Mouse (Mus musculus) neural tube, embryonic 14.5 days (tissue): ENCODE results near the gene Ankrd44. TPM values are rescaled to one million over a fixed set of nuclear protein-coding genes. Genes with fewer than 3 reads are reported as not detected.

Source experiments
- ATAC-seq: fragments of 200-750 bp; cut with Nextera tagmentation; 2 replicates; pipeline ENCODE4 v1.8.0; 2017; ENCODE audit warnings: low read depth, mild to moderate bottlenecking, moderate TSS enrichment, moderate library complexity
- H3K27ac ChIP-seq: fragments of 300-500 bp; sonication (generic); 2 replicates; pipeline ENCODE4 v1.5.1; 2014; ENCODE audit warnings: low read depth, mild to moderate bottlenecking, control low read depth, low read length, moderate library complexity, mixed read lengths
- H3K27me3 ChIP-seq: fragments of 300-500 bp; sonication (generic); 2 replicates; pipeline ENCODE4 v1.6.1; 2014; ENCODE audit warnings: low read length; ENCODE audit not compliant: control insufficient read depth, insufficient read depth
- H3K36me3 ChIP-seq: fragments of 300-500 bp; sonication (generic); 2 replicates; pipeline ENCODE4 v1.6.1; 2014; ENCODE audit warnings: low read length, mixed read lengths; ENCODE audit not compliant: control insufficient read depth, insufficient read depth
- H3K4me1 ChIP-seq: fragments of 300-500 bp; sonication (generic); 2 replicates; pipeline ENCODE4 v1.6.1; 2014; ENCODE audit warnings: low read length; ENCODE audit not compliant: control insufficient read depth, insufficient read depth
- H3K4me2 ChIP-seq: fragments of 300-500 bp; sonication (generic); 2 replicates; pipeline ENCODE4 v1.6.1; 2014; ENCODE audit warnings: mild to moderate bottlenecking, low read depth, low read length, control low read depth
- H3K4me3 ChIP-seq: fragments of 300-500 bp; sonication (generic); 2 replicates; pipeline ENCODE4 v1.5.1; 2014; ENCODE audit warnings: low read depth, low read length, control low read depth, mixed read lengths
- H3K9ac ChIP-seq: fragments of 300-500 bp; sonication (generic); replicated peaks from 2 replicates; pipeline ENCODE4 v1.6.1; 2014; ENCODE audit warnings: low read depth, mild to moderate bottlenecking, control low read depth, low read length, mixed read lengths
- H3K9me3 ChIP-seq: fragments of 300-500 bp; sonication (generic); 2 replicates; pipeline ENCODE4 v1.6.1; 2016; ENCODE audit warnings: low read length; ENCODE audit not compliant: control insufficient read depth
- WGBS: fragments of 180-500 bp; shearing (Covaris S2); extraction: QIAGEN DNeasy Blood & Tissue Kit; methylation state at CpG from one replicate; pipeline ENCODE4 v1.1.7; 2014; 5-methylcytosine and 5-hydroxymethylcytosine counted together
- polyA plus RNA-seq: library from polyadenylated mRNA; unstranded; fragments of >200 nt; fragmentation: Nextera tagmentation; extraction: Ambion mirVana; gene quantifications from 2 replicates; pipeline ENCODE4 v1.2.1, GENCODE M21; 2014

Gene Ankrd44
- polyA plus RNA-seq, 1 experiment from 2014 or later = 41.0 TPM

GRCm38 (mm10) chr1:54711568-54711967 is 214.6 kb downstream of the Ankrd44 start:
- no peaks in the 10 kb centered on the region for H3K27me3 ChIP-seq
- ATAC-seq = no peak
- H3K4me2 ChIP-seq = no peak overlapping the region
- H3K27ac ChIP-seq = no peak overlapping the region
- H3K9me3 ChIP-seq = no peaks in the 10 kb centered on the region
- peaks cover 9% of the 10 kb centered on the region; the same call in 1 of the 2 replicates for H3K4me1 ChIP-seq
- H3K9ac ChIP-seq = no peak overlapping the region
- no peak overlapping the region for H3K4me3 ChIP-seq
- 90% methylated on average over 3 of the region's 3 CpGs for WGBS
- no peaks in the 10 kb centered on the region for H3K36me3 ChIP-seq

DNA sequence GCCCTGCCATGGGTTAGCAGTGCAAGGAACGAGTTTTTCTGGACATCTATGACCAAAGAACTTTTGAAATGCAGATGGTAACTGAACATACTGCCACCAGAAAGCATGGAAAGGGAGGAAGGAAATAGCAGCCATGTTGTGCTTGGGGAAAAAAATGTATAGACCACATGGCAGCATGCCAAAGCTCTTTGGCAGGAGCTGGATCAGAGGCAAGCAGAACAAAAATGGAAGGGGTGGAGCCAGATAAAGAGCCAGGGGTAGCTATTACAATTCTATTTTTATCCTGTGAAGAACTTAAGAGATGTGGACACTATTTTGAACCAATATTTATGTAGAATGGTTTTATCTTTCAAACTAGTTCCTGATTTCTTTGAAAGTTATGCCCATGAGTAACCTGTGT is 215.6 kb downstream of the Ankrd44 start:
- H3K4me2 ChIP-seq = no peak overlapping the region
- H3K27me3 ChIP-seq = no peaks in the 10 kb centered on the region
- H3K27ac ChIP-seq = no peak overlapping the region
- H3K4me3 ChIP-seq = no peak overlapping the region
- no peaks in the 10 kb centered on the region for H3K9me3 ChIP-seq
- no peaks in the 10 kb centered on the region for H3K36me3 ChIP-seq
- no peak for ATAC-seq
- WGBS = 67% methylated on average over 1 of the region's 1 CpGs
- H3K9ac ChIP-seq = no peak overlapping the region
- H3K4me1 ChIP-seq = peaks cover 9% of the 10 kb centered on the region; the same call in 1 of the 2 replicates

- Histone ChIP-seq H3K4me1 (peaks cover 9% of the 10 kb centered on the region; the same call in 1 of the 2 replicates), H3K36me3 (no peaks in the 10 kb centered on the region), H3K4me2 (no peak overlapping the region), H3K9me3 (no peaks in the 10 kb centered on the region), H3K9ac (no peak overlapping the region), H3K27ac (peak overlapping the region; percentile 64; the same call in 1 of the 2 replicates), H3K27me3 (no peaks in the 10 kb centered on the region), H3K4me3 (no peak overlapping the region)
- peak; percentile 56; the same call in 1 of the 2 replicates for ATAC-seq
- 51% methylated on average over 8 of the region's 8 CpGs for WGBS
Observed at GRCm38 (mm10) chr1:54707888-54708565, 218.2 kb downstream of the Ankrd44 start.

GRCm38 (mm10) chr1:54707036-54707887 is 218.9 kb downstream of the Ankrd44 start:
- peak overlapping the region; percentile 64; the same call in 1 of the 2 replicates for H3K27ac ChIP-seq
- no peaks in the 10 kb centered on the region for H3K27me3 ChIP-seq
- no peak overlapping the region for H3K4me3 ChIP-seq
- peak; percentile 59; the same call in 1 of the 2 replicates for ATAC-seq
- H3K4me2 ChIP-seq = no peak overlapping the region
- H3K9ac ChIP-seq = no peak overlapping the region
- no peaks in the 10 kb centered on the region for H3K9me3 ChIP-seq
- H3K4me1 ChIP-seq = peaks cover 9% of the 10 kb centered on the region; the same call in 1 of the 2 replicates
- 46% methylated on average over 10 of the region's 10 CpGs for WGBS
- no peaks in the 10 kb centered on the region for H3K36me3 ChIP-seq

- H3K4me2 ChIP-seq = no peak overlapping the region
- H3K36me3 ChIP-seq = no peaks in the 10 kb centered on the region
- no peak for ATAC-seq
- H3K27me3 ChIP-seq = no peaks in the 10 kb centered on the region
- 19% methylated on average over 3 of the region's 3 CpGs for WGBS
- H3K27ac ChIP-seq = peak overlapping the region; percentile 64; the same call in 1 of the 2 replicates
- H3K9ac ChIP-seq = no peak overlapping the region
- no peaks in the 10 kb centered on the region for H3K9me3 ChIP-seq
- H3K4me1 ChIP-seq = peaks cover 9% of the 10 kb centered on the region; the same call in 1 of the 2 replicates
- no peak overlapping the region for H3K4me3 ChIP-seq
Observed at GRCm38 (mm10) chr1:54706621-54707020, 219.6 kb downstream of the Ankrd44 start.

GRCm38 (mm10) chr1:54703466-54703865 is 222.7 kb downstream of the Ankrd44 start:
- Histone ChIP-seq H3K9ac (no peak overlapping the region), H3K9me3 (no peaks in the 10 kb centered on the region), H3K36me3 (no peaks in the 10 kb centered on the region), H3K4me3 (no peak overlapping the region), H3K27me3 (no peaks in the 10 kb centered on the region), H3K4me1 (peaks cover 9% of the 10 kb centered on the region; the same call in 1 of the 2 replicates), H3K4me2 (no peak overlapping the region), H3K27ac (no peak overlapping the region)
- 53% methylated on average over 1 of the region's 1 CpGs for WGBS
- ATAC-seq = peak; percentile 31; the same call in 1 of the 2 replicates

DNA sequence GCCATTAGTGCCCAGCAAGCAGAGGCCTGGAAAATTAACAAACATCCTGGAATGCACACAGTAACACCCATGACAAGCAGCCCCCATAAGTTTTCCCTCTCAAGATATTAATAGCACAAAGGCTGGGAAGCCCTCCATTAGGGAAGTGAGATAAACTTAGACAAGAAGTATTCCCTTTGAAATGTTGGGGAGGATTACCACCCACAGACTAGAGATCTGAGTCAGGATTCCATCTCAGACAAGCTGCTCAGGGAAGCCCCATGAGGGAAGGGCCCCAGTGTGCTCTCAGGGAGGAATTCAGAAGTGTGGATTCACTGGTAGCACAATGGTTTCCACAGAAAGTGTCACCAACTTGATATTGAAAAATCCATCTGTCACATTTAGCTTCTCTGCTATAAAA is 223.3 kb downstream of the Ankrd44 start:
- H3K27ac ChIP-seq = no peak overlapping the region
- H3K27me3 ChIP-seq = no peaks in the 10 kb centered on the region
- no peaks in the 10 kb centered on the region for H3K36me3 ChIP-seq
- H3K4me2 ChIP-seq = no peak overlapping the region
- H3K4me3 ChIP-seq = no peak overlapping the region
- H3K4me1 ChIP-seq = peaks cover 8% of the 10 kb centered on the region; the same call in 1 of the 2 replicates
- H3K9ac ChIP-seq = no peak overlapping the region
- H3K9me3 ChIP-seq = no peaks in the 10 kb centered on the region
- no peak for ATAC-seq

DNA sequence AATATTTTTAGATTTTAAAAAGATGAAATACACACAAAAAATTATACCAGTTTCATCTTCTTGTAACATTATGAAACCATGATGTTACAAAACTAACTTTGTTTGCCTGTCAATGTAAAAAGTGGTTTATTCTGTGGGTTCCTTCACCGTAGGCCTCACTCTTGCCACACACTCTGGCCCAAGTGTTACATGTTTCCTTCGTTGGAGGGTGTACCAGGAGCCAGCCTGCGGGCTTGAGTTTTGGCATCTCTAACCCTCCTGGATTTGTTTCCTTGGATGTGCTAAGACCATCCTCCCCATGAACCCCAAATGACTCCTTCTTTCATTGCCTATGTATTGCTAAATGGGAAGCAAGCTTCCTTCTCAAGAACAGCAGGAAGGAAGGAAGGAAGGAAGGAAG is 230.8 kb downstream of the Ankrd44 start:
- no peak for ATAC-seq

GRCm38 (mm10) chr1:54691824-54692223 is 234.4 kb downstream of the Ankrd44 start:
- no peak overlapping the region for H3K9ac ChIP-seq
- no peak for ATAC-seq

More for the DNA sequence above, 230.8 kb downstream of the Ankrd44 start:
- no peak overlapping the region for H3K4me2 ChIP-seq
- no peaks in the 10 kb centered on the region for H3K36me3 ChIP-seq
- H3K27me3 ChIP-seq = no peaks in the 10 kb centered on the region
- no peak overlapping the region for H3K4me3 ChIP-seq
- H3K27ac ChIP-seq = no peak overlapping the region
- H3K9me3 ChIP-seq = no peaks in the 10 kb centered on the region
- no peaks in the 10 kb centered on the region for H3K4me1 ChIP-seq
- WGBS = 98% methylated on average over 3 of the region's 3 CpGs
- H3K9ac ChIP-seq = no peak overlapping the region

More at GRCm38 (mm10) chr1:54691824-54692223, 234.4 kb downstream of the Ankrd44 start:
- H3K9me3 ChIP-seq = no peaks in the 10 kb centered on the region
- H3K4me2 ChIP-seq = no peak overlapping the region
- no peak overlapping the region for H3K27ac ChIP-seq
- no peaks in the 10 kb centered on the region for H3K4me1 ChIP-seq
- H3K27me3 ChIP-seq = no peaks in the 10 kb centered on the region
- H3K36me3 ChIP-seq = no peaks in the 10 kb centered on the region
- no peak overlapping the region for H3K4me3 ChIP-seq
